Mouse (Mus musculus) splenic B cell, adult 2 months (primary cell): ENCODE results near the gene Astl.

ENCODE experiments used
- DNase-seq: peaks from one replicate; pipeline ENCODE4 v3.0.0-alpha.2; 2011; ENCODE audit warnings: low read depth, low spot score
- H3K27me3 ChIP-seq: 2 replicates; pipeline ENCODE4 v1.6.1; 2012; ENCODE audit warnings: mild to moderate bottlenecking, low read length, moderate library complexity, mixed read lengths; ENCODE audit not compliant: control insufficient read depth, poor library complexity, insufficient read depth, severe bottlenecking
- H3K36me3 ChIP-seq: 2 replicates; pipeline ENCODE4 v1.6.1; 2012; ENCODE audit warnings: mild to moderate bottlenecking, low read length, moderate library complexity, mixed read lengths; ENCODE audit not compliant: control insufficient read depth, poor library complexity, insufficient read depth, severe bottlenecking

Astl gene

GRCm38 (mm10) chr2:127336497-127336832 is 2.0 kb upstream of the Astl start:
- Histone ChIP-seq H3K36me3 (peaks cover 18% of the 10 kb centered on the region), H3K27me3 (no peaks in the 10 kb centered on the region)
- no peak for DNase-seq

DNA sequence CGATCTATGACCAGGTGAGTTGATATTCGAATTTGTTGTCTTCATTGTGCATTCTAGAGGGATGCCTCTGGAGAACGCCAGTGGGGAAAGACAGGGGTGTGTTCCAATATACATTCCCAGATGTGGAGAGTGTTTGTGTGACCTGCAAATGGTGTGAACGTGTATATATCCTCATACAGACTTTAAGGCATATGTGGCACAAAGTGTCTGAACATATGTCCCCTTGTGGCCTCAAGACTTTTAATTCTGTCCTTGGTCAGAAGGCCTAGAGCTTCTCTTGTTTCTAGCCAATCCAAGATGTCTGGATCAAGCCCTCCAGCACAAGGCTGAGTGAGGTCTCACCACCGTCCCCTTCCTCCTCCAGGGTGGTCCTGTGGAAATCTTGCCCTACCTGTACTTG is 1.6 kb upstream of the Astl start:
- DNase-seq = peak; percentile 43
- peaks cover 18% of the 10 kb centered on the region for H3K36me3 ChIP-seq
- H3K27me3 ChIP-seq = no peaks in the 10 kb centered on the region

DNA sequence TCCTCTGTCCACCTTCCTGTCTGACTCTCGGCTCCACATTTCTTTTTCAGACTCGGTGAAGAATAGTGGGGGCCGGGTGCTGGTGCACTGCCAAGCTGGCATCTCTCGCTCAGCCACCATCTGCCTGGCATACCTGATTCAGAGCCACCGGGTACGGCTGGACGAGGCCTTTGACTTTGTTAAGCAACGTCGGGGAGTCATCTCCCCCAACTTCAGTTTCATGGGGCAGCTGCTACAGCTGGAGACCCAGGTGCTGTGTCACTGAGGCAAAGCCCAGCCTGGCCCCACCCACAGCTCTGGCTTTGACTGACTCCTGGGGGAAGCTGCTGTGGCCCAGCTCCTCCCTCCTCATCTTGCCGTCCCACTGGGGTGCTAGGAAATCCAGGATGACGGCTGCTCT is 908 bp upstream of the Astl start:
- peak; percentile 76 for DNase-seq
- no peaks in the 10 kb centered on the region for H3K27me3 ChIP-seq
- H3K36me3 ChIP-seq = peaks cover 18% of the 10 kb centered on the region

DNA sequence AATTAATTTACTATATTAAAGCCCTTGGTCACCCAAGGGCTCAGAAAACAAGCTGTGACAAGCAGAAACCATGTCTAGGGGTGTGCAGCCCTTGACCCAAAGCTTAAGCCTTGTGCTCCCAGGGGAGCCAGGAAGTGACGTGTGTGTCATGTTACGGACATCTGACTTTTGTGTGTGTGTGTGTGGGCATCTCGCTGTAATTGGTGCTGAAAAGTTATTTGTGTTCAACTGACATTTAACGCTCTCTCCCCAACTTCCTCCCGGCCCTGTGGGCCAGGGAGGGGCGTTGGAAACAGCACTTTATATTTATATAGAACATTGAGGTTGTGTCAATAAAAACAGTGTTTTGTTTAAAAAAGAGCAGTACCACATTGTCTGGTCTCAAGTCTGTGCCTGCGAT is 427 bp upstream of the Astl start:
- H3K36me3 ChIP-seq = peaks cover 18% of the 10 kb centered on the region
- no peaks in the 10 kb centered on the region for H3K27me3 ChIP-seq
- peak; percentile 94 for DNase-seq

DNA sequence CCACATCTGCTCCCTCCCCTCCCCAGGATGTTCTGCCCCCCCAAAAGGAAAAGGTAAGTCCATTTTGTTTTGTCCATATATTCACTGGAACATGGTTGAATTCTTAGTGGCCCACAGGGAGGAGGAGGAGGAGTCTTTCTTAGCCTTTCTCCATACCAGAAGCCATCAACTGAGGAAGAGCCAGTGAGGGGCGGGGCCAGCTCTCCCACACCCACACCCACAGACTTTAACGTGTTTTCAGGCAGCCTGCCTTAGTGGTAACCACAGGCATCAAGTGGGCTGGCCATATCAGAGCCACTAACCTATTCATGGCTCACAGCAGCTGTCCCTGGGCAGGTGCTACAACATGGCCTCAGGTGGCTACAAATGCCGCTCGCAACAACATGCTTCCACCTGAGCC is 394 bp downstream of the Astl start:
- Histone ChIP-seq H3K27me3 (no peaks in the 10 kb centered on the region), H3K36me3 (peaks cover 18% of the 10 kb centered on the region)
- peak; percentile 77 for DNase-seq

- H3K27me3 ChIP-seq = no peaks in the 10 kb centered on the region
- DNase-seq = no peak
- H3K36me3 ChIP-seq = peaks cover 18% of the 10 kb centered on the region
Measured at GRCm38 (mm10) chr2:127339262-127339661, 823 bp downstream of the Astl start.

DNA sequence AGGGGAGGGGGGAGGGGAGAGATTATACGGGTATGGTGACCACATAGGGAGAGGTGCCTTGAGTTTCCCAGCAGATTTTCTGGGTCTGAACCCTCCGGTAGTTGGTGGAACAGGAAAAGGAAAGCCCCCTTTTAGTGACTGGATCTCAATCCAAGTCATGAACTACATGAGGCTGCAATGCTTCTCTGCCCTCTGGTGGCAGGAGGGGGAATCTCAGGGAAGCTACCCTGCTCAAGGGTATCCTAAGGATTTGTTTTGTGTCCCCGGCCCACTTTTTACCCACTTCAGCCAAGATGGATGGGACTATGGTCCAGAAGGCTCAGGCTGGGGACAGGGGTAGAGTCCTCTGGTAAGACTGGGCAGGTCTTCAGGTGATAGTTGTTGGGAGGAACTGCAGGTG is 2.7 kb downstream of the Astl start:
- DNase-seq = peak; percentile 83
- peaks cover 18% of the 10 kb centered on the region for H3K36me3 ChIP-seq
- no peaks in the 10 kb centered on the region for H3K27me3 ChIP-seq

DNA sequence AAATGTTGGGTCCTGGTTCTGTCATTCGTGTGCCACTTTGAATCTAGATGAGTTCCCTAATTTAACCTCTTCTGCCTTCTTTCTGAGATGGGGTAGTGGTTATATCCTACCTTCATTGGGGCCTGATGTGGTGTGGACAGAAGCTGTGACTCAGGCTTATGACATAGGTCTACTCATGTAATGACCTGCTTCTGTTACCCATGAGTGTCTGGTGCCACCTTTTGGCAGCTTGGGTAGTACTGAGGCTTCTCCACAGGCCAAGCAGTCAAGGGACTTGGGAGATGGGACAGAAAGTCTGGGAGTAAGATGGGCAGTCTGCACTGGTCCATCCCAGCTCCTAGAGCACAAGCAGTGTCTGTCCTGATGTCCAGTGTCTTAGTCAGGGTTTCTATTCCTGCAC is 7.9 kb downstream of the Astl start:
- Histone ChIP-seq H3K36me3 (no peaks in the 10 kb centered on the region), H3K27me3 (no peaks in the 10 kb centered on the region)
- DNase-seq = peak; percentile 71

- H3K36me3 ChIP-seq = no peaks in the 10 kb centered on the region
- H3K27me3 ChIP-seq = no peaks in the 10 kb centered on the region
- DNase-seq = no peak
Measured at GRCm38 (mm10) chr2:127347147-127347985, 8.9 kb downstream of the Astl start.

DNA sequence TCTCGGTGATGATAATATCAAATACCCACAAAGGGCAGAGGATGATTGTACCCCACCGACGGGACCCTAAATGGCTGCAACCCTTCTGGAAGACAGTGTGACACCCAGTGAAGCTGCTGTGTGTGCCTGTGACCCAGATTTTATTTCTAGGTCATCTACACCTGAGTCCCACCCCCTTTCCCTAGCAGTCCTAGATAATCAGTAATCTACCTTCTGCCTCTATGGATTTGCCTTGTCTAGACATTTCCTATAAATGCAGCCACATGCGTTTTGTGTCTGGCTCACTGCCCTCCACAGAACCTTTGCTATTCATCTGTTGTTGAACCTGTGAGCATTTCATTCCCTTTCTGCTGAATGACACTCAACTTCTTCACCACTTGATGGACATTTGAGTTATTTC is 15.4 kb downstream of the Astl start:
- Histone ChIP-seq H3K36me3 (no peaks in the 10 kb centered on the region), H3K27me3 (no peaks in the 10 kb centered on the region)
- no peak for DNase-seq

GRCm38 (mm10) chr2:127362459-127363281 is 24.2 kb downstream of the Astl start, which contains the start of gene Adra2b:
Adra2b (plus strand) TSS chr2:127363208.
- H3K27me3 ChIP-seq = no peaks in the 10 kb centered on the region
- DNase-seq = peak; percentile 84
- no peaks in the 10 kb centered on the region for H3K36me3 ChIP-seq

GRCm38 (mm10) chr2:127363282-127363652 is 24.8 kb downstream of the Astl start:
- no peaks in the 10 kb centered on the region for H3K27me3 ChIP-seq
- peak; percentile 15 for DNase-seq
- no peaks in the 10 kb centered on the region for H3K36me3 ChIP-seq

- DNase-seq = no peak
- Histone ChIP-seq H3K36me3 (no peaks in the 10 kb centered on the region), H3K27me3 (no peaks in the 10 kb centered on the region)
Measured at GRCm38 (mm10) chr2:127363696-127364095, 25.3 kb downstream of the Astl start.

GRCm38 (mm10) chr2:127364452-127364851 is 26.0 kb downstream of the Astl start:
- no peak for DNase-seq
- Histone ChIP-seq H3K36me3 (no peaks in the 10 kb centered on the region), H3K27me3 (no peaks in the 10 kb centered on the region)

GRCm38 (mm10) chr2:127367126-127367820 is 28.8 kb downstream of the Astl start:
- no peaks in the 10 kb centered on the region for H3K27me3 ChIP-seq
- DNase-seq = no peak
- no peaks in the 10 kb centered on the region for H3K36me3 ChIP-seq
